Mouse (Mus musculus) liver, embryonic 16.5 days (tissue): Measurements from ENCODE around the gene Armt1. TPM values are rescaled to one million over a fixed set of nuclear protein-coding genes. Genes with fewer than 3 reads are reported as not detected.
"Not testable (repeated sequence)": the region's sequence is repeated elsewhere in the genome, so short reads cannot be mapped to it uniquely, and the experiment has no call there.

Source experiments
- ATAC-seq: fragments of 200-750 bp; cut with Nextera tagmentation; 2 replicates; pipeline ENCODE4 v1.8.0; 2017; ENCODE audit warnings: low read depth, mild to moderate bottlenecking, moderate number of reproducible peaks, moderate library complexity
- H3K27ac ChIP-seq: fragments of 300-500 bp; sonication (generic); 2 replicates; pipeline ENCODE4 v1.5.1; 2014; ENCODE audit warnings: mild to moderate bottlenecking, low read length
- H3K27me3 ChIP-seq: fragments of 300-500 bp; sonication (generic); 2 replicates; pipeline ENCODE4 v1.6.1; 2014; ENCODE audit warnings: low read depth, low read length, mixed read lengths; ENCODE audit not compliant: control insufficient read depth, insufficient read depth
- H3K36me3 ChIP-seq: fragments of 300-500 bp; sonication (generic); 2 replicates; pipeline ENCODE4 v1.6.1; 2014; ENCODE audit warnings: mild to moderate bottlenecking; ENCODE audit not compliant: control insufficient read depth, insufficient read depth
- H3K4me1 ChIP-seq: fragments of 300-500 bp; sonication (generic); 2 replicates; pipeline ENCODE4 v1.6.1; 2014; ENCODE audit warnings: low read depth, low read length, mixed read lengths; ENCODE audit not compliant: control insufficient read depth
- H3K4me2 ChIP-seq: fragments of 300-500 bp; sonication (generic); 2 replicates; pipeline ENCODE4 v1.6.1; 2014; ENCODE audit warnings: low read depth, low read length, mixed read lengths
- H3K4me3 ChIP-seq: fragments of 300-500 bp; sonication (generic); 2 replicates; pipeline ENCODE4 v1.5.1; 2014; ENCODE audit warnings: low read depth, mild to moderate bottlenecking, low read length
- H3K9ac ChIP-seq: fragments of 300-500 bp; sonication (generic); 2 replicates; pipeline ENCODE4 v1.6.1; 2014; ENCODE audit warnings: low read depth, low read length
- H3K9me3 ChIP-seq: fragments of 300-500 bp; sonication (generic); replicated peaks from 2 replicates; pipeline ENCODE4 v1.6.1; 2016; ENCODE audit warnings: low read length; ENCODE audit not compliant: control insufficient read depth
- WGBS: fragments of 180-500 bp; shearing (Covaris S2); extraction: QIAGEN DNeasy Blood & Tissue Kit; methylation state at CpG from one replicate; pipeline ENCODE4 v1.1.7; 2014; ENCODE audit not compliant: insufficient replicate concordance; 5-methylcytosine and 5-hydroxymethylcytosine counted together
- polyA plus RNA-seq: library from polyadenylated mRNA; unstranded; fragments of >200 nt; fragmentation: Nextera tagmentation; extraction: Ambion mirVana; gene quantifications from 2 replicates; pipeline ENCODE4 v1.2.1, GENCODE M21; 2015

Gene Armt1
- polyA plus RNA-seq, 1 experiment from 2014 or later, result 12.8 TPM

GRCm38 (mm10) chr10:4430826-4431225, 1.4 kb upstream of the Armt1 start:
- Histone ChIP-seq H3K4me1 (peaks cover 16% of the 10 kb centered on the region), H3K27me3 (no peaks in the 10 kb centered on the region), H3K9ac (no peak overlapping the region; the same call in 1 of the 2 replicates), H3K36me3 (peaks cover 4% of the 10 kb centered on the region), H3K9me3 (no peaks in the 10 kb centered on the region), H3K4me2 (peak overlapping the region; percentile 97), H3K27ac (no peak overlapping the region), H3K4me3 (peak overlapping the region; percentile 77; the same call in 1 of the 2 replicates)
- 70% methylated on average over 3 of the region's 3 CpGs for WGBS
- no peak for ATAC-seq

- 6% methylated on average over 5 of the region's 5 CpGs for WGBS
- H3K9ac ChIP-seq, result peak overlapping the region; percentile 72
- H3K4me1 ChIP-seq, result peaks cover 16% of the 10 kb centered on the region
Observed at GRCm38 (mm10) chr10:4431746-4432122, 533 bp upstream of the Armt1 start.

GRCm38 (mm10) chr10:4432996-4433755, 909 bp downstream of the Armt1 start:
- H3K4me1 ChIP-seq, result peaks cover 16% of the 10 kb centered on the region
- WGBS, result 6% methylated on average over 19 of the region's 19 CpGs
- no peaks in the 10 kb centered on the region for H3K9me3 ChIP-seq
- H3K4me3 ChIP-seq, result peak overlapping the region; percentile 77
- peaks cover 4% of the 10 kb centered on the region for H3K36me3 ChIP-seq
- H3K9ac ChIP-seq, result peak overlapping the region; percentile 81
- H3K27me3 ChIP-seq, result no peaks in the 10 kb centered on the region
- ATAC-seq, result no peak
- peak overlapping the region; percentile 93 for H3K27ac ChIP-seq
- H3K4me2 ChIP-seq, result peak overlapping the region; percentile 58

More at GRCm38 (mm10) chr10:4431746-4432122, 533 bp upstream of the Armt1 start:
- Histone ChIP-seq H3K27me3 (no peaks in the 10 kb centered on the region), H3K4me2 (peak overlapping the region; percentile 97), H3K4me3 (peak overlapping the region; percentile 77), H3K36me3 (peaks cover 4% of the 10 kb centered on the region), H3K9me3 (no peaks in the 10 kb centered on the region), H3K27ac (peak overlapping the region; percentile 70)
- ATAC-seq, result no peak

- WGBS, result 80% methylated on average over 2 of the region's 2 CpGs
- H3K27me3 ChIP-seq, H3K27ac ChIP-seq, H3K9ac ChIP-seq, H3K9me3 ChIP-seq, H3K36me3 ChIP-seq, H3K4me3 ChIP-seq, ATAC-seq: not testable (repeated sequence)
- Histone ChIP-seq H3K4me1 (peaks cover 16% of the 10 kb centered on the region), H3K4me2 (peak overlapping the region; percentile 58)
Observed at GRCm38 (mm10) chr10:4433871-4434270, 1.6 kb downstream of the Armt1 start.

- no peak overlapping the region for H3K27ac ChIP-seq
- no peak overlapping the region for H3K4me3 ChIP-seq
- ATAC-seq, result no peak
- peaks cover 9% of the 10 kb centered on the region for H3K36me3 ChIP-seq
- no peak overlapping the region for H3K9ac ChIP-seq
- H3K4me1 ChIP-seq, result peaks cover 16% of the 10 kb centered on the region
- H3K4me2 ChIP-seq, result no peak overlapping the region
- H3K27me3 ChIP-seq, result no peaks in the 10 kb centered on the region
- 70% methylated on average over 3 of the region's 3 CpGs for WGBS
- no peaks in the 10 kb centered on the region for H3K9me3 ChIP-seq
Observed at GRCm38 (mm10) chr10:4435416-4435815, 3.1 kb downstream of the Armt1 start.

- 22% methylated on average over 4 of the region's 4 CpGs for WGBS
- no peaks in the 10 kb centered on the region for H3K4me1 ChIP-seq
- H3K36me3 ChIP-seq, result peaks cover 9% of the 10 kb centered on the region; the same call in 1 of the 2 replicates
- H3K27me3 ChIP-seq, result no peaks in the 10 kb centered on the region
- no peak overlapping the region for H3K9ac ChIP-seq
- H3K4me3 ChIP-seq, result no peak overlapping the region
- 0 out of 2 replicates have a peak, but pooled peaks have one; percentile 24 for ATAC-seq
- H3K9me3 ChIP-seq, result no peaks in the 10 kb centered on the region
- H3K27ac ChIP-seq, result no peak overlapping the region
- H3K4me2 ChIP-seq, result no peak overlapping the region
Observed at GRCm38 (mm10) chr10:4456409-4456808, 24.1 kb downstream of the Armt1 start.

GRCm38 (mm10) chr10:4460201-4460600, 27.9 kb downstream of the Armt1 start:
- H3K4me3 ChIP-seq, result no peak overlapping the region
- no peaks in the 10 kb centered on the region for H3K4me1 ChIP-seq
- H3K4me2 ChIP-seq, result no peak overlapping the region
- no peaks in the 10 kb centered on the region for H3K9me3 ChIP-seq
- H3K27me3 ChIP-seq, result no peaks in the 10 kb centered on the region
- ATAC-seq, result peak; percentile 78
- no peak overlapping the region for H3K9ac ChIP-seq
- no peak overlapping the region for H3K27ac ChIP-seq
- WGBS, result 70% methylated on average over 2 of the region's 2 CpGs
- H3K36me3 ChIP-seq, result 0 out of 2 replicates have a peak, but pooled peaks cover under 1% of the 10 kb centered on the region

- Histone ChIP-seq H3K9ac (no peak overlapping the region), H3K9me3 (no peaks in the 10 kb centered on the region), H3K27me3 (no peaks in the 10 kb centered on the region), H3K27ac (no peak overlapping the region), H3K4me3 (no peak overlapping the region), H3K4me2 (no peak overlapping the region), H3K4me1 (no peaks in the 10 kb centered on the region), H3K36me3 (no peaks in the 10 kb centered on the region)
- no peak for ATAC-seq
- WGBS, result 67% methylated on average over 7 of the region's 7 CpGs
Observed at GRCm38 (mm10) chr10:4465799-4466198, 33.5 kb downstream of the Armt1 start.

- H3K4me2 ChIP-seq, result no peak overlapping the region
- no peak overlapping the region for H3K9ac ChIP-seq
- no peak overlapping the region for H3K4me3 ChIP-seq
- no peaks in the 10 kb centered on the region for H3K4me1 ChIP-seq
- WGBS, result 62% methylated on average over 3 of the region's 3 CpGs
- no peaks in the 10 kb centered on the region for H3K9me3 ChIP-seq
- no peak overlapping the region for H3K27ac ChIP-seq
- no peaks in the 10 kb centered on the region for H3K27me3 ChIP-seq
- H3K36me3 ChIP-seq, result no peaks in the 10 kb centered on the region
- no peak for ATAC-seq
Observed at GRCm38 (mm10) chr10:4469406-4469805, 37.1 kb downstream of the Armt1 start.
